Mouse (Mus musculus) mesoderm, embryonic 11.5 days (tissue): Measurements from ENCODE around the gene Pgap1.

ENCODE experiments used
- DNase-seq: peaks from one replicate; pipeline ENCODE4 v3.0.0-alpha.2; 2012; ENCODE audit warnings: low read depth, low spot score

The Pgap1 gene

DNA sequence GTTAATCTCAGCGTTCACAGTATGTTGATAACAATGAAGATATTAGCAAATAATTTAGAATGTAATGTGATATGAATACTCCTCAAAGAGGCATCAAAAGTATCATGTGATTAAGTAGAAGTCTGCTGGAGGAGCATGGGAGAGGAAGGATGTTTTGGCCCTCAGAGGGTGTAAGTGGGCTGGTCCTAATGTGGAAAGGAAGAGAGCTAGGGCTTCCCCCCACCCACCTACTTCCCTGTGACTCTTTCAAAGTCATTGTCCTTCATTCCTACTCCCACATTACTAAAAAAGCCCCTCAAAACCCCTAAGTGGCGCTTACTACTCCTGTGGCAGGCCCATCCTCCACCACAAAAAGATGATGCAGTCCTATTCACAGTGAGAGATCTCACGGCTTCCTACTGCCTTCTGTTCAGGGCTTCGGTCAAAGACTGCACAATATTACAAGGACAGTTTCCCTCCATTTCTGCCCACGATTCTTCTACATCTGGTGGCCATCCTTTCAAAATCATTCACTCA lies 37.4 kb downstream of the Pgap1 start:
- DNase-seq: no peak

DNA sequence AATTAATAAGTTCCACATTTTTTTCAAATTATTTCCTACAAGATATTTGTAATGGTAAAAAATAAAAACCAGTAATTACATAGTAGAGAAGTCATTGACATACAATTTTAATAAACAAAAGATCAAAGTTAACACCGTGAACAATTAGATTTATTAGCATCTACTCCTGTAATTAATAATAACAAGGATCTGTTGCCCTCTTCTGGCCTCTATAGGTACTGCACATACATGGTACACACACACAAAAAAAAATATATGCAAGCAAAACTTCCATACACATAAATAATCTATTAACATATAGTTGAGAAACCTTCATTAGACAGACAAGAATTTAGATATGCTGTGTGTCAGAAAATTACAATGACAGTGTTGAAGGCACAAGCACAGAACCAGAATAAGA lies 43.6 kb downstream of the Pgap1 start:
- DNase-seq: peak; percentile 17

DNA sequence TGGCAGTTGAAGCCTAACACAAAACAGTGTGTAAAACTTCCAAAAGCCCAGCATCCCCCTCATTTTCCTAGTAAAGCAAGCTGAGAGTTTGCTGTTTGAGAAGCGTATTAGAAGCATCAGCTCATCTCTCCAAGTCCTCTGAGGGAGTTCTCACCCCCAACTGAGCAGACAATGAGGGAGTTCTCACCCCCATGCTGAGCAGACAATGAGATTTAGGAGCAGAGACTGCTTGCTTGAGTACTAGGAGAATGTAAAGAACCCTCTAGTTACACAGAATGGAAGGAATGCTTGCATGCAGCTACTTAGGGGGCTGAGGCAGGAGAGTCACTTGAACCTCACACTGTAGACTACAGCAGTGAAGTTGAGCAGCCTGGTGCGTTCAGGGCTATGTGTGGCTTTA lies 59.0 kb downstream of the Pgap1 start:
- no peak for DNase-seq

DNA sequence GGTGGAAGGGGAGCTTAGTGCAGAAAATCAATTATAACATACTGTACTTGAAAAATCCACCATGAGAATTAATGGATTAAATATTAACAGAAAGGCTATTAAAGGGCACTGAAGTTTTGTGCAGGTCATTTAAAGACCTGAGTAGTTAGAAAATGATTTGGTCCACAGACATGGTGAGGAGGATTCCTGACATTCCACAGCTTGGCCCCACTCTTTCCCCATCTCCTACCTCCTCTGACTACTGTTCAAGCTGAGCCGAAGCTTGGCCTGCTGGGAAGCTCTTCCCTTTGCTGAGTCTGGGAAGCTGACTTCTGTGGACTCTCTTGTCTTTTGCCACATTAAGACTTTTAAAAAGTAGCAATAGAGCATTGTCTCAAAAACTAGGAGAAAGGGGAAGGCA lies 61.2 kb downstream of the Pgap1 start:
- no peak for DNase-seq

DNA sequence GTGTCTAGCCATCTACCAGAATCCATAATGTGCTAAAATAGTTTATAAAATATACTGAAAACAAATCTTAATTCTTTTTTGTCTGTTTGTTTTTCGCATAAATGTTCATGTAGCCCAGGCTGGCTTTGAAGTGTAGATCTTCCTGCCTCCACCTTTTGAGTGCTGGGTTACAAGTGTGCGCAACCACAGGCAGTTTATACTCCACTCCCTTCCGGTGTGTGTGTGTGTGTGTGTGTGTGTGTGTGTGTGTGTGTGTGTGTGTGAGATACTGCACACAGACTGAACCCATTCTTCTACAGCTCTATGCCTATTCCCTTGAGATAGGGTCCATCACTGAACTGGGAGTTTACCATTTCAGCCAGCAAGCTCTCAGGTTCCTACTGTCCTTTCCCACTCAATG lies 64.0 kb downstream of the Pgap1 start:
- no peak for DNase-seq

DNA sequence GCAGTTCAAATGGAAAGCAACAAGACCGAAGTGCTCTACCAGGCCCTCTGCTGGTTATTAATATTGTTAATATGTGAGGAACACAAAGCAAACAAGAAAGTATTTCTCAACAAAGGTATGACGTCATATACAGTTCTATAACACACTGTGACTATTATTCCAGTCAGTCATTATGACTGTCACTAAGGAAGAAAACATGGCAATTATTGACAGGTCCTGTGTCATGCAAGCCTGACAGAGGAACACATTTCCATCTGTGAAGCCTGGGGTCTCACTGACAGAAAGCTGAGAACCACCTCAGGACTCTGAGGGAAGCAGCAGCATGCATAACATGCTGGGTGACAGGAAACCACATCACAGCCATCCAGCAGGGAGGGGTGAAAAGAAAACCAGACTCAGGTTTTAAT lies 65.0 kb downstream of the Pgap1 start:
- no peak for DNase-seq

DNA sequence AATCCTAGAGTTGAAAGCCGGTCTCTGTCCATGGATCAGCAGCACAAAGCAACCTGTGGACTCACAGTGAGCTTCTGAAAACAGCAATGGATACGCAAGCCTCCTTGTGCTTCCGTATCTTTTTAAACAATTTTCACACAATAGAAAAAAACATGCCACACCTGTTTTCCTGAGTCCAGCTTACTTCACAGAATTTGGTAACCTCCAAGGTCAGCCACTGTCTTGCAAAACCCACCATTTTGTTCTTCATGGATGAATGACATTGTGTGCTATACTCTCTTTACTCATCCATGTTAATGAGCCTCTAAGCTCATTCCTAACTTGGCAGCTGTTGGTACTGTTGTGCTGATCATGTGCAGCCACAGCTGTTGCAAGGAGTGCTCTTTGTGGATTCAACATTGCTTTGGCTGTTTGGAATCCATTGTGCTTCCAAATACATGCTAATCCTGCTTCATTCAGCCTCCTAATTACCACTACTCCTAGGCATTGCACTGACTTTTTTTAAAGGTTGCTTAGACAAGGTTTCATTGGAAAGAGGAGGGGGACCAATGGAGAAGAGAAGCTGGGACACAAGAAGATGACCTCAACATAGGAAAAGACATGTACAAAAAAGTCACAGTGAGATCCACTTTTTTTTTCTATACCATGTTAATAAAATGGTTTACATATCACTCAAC lies 72.6 kb downstream of the Pgap1 start:
- DNase-seq: no peak

DNA sequence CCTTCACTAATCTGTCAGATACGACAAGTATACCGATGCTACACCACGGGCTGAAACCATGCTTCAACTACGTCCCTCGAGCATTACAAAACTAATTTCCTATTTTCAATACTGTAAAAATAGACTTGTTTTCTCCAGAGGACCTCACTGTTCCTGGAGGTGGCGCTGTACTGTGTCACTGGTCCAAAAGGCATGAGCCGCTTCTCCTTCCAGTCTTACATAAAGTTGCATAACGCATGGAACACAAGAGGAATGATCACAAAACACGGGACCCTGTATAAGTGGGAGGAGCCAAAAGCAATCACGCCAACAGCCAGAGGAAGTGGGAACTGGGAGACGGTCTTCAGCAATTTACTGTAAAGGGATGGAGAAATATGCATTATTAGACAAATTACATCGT lies 77.0 kb downstream of the Pgap1 start:
- no peak for DNase-seq

DNA sequence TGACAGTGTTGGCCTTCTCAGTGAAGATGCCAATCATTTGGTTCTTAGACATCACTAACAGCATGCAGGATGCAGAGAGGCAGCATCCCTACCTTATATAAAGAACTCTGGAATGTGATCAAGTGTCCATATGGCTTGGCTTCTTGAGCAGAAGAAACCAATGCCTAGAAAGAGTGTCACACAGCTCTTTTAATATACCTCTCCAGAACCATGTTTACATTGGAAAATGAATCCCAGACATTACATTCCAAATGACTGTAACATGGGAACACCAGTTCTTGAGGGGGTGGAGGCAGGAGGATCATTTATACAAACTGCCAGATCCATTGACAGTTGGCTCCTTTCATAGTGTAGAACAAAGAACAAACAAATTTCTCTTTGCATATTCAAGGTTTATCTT lies 88.8 kb downstream of the Pgap1 start:
- DNase-seq: no peak

DNA sequence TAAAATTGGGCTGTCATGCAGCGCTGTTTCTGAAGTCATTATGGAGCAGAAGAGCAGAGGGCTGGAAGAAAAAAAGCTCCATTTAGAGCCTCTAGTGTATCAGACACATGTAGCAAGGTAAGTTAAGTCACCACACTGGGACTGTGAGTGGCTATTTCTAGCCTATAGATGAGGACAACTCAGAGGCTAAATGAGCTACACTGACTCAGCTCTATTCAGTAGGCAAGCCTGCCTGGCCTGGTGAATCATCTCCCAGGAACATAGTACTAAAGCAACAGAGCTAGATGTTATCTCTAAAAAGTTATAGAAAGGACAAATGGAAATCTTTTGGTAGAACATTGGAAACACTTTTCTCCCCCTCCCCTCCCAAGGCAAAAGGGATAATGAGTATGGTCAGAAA lies 90.1 kb downstream of the Pgap1 start:
- DNase-seq: no peak

DNA sequence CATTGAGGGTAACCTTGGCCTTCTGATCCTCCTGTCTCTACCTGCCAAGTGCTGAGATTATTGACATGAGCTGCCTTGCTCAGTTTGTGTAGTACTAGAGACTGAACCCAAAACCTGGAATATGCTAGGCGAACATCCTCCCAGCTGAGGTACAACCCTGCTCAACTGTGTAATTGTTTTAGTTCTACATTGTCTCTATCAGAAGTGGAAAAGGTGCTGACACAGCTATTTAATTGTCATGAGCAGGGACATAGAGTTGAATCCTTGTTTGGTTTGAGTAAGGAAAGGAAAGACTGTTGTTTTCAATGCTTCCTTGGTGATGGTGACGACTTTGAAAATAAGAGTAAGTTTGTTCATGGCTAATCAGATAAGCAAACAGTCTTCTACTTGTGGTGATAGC lies 105.4 kb downstream of the Pgap1 start:
- no peak for DNase-seq

DNA sequence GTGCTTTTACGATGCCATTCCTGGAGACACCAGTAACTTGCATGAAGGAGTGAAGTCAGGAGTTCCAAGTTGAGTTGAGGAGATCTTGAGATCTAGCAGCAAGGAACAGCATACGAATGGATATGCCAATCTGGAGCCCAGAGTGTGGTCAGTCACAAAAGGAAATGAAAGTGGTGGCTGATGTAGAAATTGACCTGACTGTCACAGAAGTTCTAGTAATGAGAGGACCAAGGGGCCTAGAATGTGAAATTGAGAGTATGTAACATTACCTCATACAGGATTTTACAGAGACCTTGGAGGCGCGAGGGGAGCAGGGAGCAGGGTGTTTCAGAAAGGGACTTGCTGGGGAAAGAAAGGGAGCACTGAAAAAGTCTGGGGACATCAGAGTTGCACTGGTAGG lies 108.7 kb downstream of the Pgap1 start:
- no peak for DNase-seq

DNA sequence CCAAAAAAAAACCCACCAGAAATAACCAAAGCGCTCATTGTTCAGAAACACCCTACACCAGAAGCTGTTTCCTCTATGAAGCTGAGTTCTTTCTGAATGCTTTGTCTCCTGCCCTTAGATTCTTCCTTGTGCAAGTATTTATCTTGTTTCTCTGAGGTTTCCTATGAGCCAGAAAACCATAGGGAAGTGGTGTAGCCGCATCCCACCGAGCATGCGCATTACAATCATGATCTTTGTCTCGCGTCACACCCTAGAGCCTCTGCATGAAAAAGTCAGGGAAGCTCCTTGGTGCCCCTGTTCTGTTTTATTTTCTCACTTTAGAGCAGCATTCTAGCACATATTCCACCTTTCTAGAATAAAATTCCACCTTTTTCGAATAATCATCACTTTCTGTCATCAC lies 113.8 kb downstream of the Pgap1 start:
- peak; percentile 10 for DNase-seq

DNA sequence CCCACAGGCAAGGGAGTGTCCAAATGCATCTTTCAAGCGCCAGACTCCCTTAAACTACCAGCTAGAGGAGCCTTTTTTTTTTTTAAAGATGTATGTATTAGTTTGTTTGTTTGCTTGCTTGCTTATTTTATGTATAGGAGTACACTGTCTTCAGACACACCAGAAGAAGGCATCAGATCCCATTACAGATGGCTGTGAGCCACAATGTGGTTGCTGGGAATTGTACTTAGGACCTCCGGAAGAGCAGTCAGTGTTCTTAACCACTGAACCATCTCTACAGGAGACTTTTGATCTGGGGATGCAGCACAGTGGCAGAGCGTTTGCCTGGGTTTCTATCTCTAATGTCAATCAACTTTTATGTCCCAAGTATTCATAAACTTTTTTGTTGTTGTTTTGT lies 118.4 kb downstream of the Pgap1 start:
- no peak for DNase-seq

DNA sequence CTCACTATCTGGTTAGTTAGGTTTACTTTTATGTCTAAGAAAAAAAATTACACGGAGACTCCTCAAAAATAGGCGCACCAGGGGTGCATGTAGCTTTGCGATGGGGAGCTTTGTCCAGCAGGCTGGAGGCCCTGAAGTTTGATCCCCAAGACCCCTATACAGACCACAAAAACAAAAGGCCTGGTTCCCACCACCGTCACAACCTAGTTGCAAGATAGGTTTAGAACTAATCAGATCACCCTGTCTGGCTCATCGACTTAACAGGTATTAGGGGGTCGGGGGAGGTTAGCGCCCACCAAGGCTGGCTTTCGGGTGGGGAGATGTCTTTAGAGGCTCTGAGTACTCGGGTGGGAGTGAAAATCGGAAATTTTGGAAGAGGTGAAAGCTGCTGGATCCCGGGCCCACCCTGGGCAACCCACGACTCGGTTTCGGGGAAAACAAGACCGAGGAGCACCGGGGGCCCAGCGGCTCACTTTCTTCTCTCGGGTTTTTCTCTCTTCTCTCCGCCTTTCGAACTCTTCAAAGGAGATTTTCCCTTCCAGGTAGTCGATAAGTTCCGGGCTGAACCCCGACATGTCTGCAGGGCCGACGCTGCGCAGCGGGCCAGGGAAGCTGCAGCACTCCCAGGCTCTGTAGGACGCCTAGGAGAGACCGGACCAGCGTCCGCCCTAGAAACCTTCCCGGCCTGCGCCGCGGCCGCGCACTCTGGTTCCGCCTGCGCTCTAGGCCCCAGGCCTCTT lies 119.0 kb downstream of the Pgap1 start, which contains the start of gene Gtf3c3:
Gene Gtf3c3, minus strand, starts transcription at position 632 of the 740 bp plus-strand sequence.
- DNase-seq: peak; percentile 82
